Mouse (Mus musculus) subcutaneous adipose tissue, adult 2 months (tissue): ENCODE results near the gene H2-M5. TPM values are rescaled to one million over a fixed set of nuclear protein-coding genes. Genes with fewer than 3 reads are reported as not detected.

Experiments
- polyA plus RNA-seq: library from polyadenylated mRNA; depleted of rRNA; stranded (reverse); fragments of >200 nt; gene quantifications from 2 replicates; pipeline ENCODE4 v1.2.3, GENCODE M21; 2012; ENCODE audit warnings: low replicate concordance; rRNA removed

The H2-M5 gene
- polyA plus RNA-seq: 0.19 and 0.95 TPM in 2 replicates

DNA sequence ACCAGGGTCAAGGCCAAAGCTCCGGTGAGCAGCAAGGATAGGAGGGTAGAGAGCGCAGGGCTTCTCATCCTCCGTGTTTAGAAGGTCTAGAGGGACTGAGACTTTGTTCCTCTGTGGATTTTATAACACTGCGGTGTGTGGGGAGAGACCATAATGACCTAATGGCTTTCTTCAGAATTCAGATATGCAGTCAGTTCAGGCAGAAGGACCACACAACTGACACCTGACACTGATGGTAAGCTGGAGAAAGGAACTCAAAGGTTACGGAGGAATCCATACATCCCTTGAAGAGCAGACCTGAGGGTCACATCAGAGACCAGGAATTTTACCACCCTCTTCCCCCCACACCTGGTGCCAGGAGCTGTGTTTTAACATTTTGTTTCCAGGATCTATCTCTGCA lies at the start of gene H2-M5:
Gene H2-M5 (minus strand): TSS at position 101 of the 400 bp plus-strand sequence.

DNA sequence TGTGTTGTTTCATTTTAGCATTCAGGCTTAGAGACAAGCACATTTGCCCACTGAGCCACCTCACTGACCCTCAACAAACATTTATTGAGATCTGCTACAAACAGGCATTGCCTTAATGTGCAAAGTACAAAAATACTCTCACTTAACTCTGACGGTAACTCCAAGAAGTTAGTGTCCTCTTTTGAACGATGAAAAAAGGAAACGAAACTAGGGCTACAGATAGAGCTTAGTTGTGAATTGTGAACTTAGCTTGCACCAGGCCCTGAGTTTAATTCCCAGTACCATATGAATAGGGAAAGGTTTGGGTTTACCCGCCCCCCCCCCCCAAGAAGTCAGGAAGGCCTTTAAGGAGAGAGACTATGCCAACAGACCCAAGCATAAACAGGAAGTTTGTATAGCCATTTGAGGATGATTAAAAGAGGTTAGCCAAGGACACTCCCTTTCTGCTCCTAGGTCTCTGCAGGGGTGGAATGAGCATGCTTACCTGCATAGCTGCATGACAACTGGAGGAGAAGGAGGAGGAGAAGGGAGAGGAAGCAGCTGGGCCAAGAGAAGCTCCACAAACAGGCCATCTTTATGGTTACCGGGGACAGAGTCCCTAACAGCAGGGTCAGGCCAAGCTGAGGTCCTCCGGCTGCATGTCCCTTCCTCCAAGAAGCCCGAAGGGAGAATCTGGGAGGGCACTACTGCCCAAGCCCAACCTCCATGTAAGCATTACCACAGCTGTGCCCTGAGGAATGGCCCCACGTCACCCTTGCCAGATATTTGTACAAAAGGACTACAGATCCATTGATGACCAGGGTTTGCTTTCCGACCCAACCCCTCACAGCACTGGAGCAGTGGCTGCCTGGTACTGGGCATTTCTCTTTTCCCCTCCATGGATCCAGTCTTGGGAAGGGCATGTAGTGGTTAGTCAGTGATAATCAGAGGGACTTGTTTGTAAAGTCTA lies 33.6 kb upstream of the H2-M5 start, which contains the start of gene Mog:
Gene Mog (minus strand): TSS at position 771 of the 949 bp plus-strand sequence.

DNA sequence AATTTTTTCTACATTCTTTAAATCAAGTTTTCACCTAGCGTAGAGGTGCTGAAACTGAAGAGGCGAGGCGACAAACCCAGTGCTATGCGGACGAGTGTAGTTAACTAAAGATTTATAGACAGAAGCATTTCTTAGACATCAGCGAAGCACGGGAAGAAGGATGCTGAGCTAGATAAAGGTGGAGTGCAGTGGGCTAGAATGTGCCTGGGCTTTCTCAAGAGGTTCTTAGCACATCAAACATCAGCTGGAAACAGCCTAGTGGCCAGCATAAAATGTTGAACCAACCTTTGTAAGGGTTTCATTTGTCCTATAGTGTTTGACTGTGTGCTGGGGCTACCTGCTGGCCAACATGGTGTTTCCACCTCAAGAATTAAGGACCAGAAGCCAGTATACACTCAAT lies 11.5 kb upstream of the H2-M5 start, which contains the start of gene Zfp57:
Gene Zfp57 (plus strand): TSS at position 301 of the 400 bp plus-strand sequence.

DNA sequence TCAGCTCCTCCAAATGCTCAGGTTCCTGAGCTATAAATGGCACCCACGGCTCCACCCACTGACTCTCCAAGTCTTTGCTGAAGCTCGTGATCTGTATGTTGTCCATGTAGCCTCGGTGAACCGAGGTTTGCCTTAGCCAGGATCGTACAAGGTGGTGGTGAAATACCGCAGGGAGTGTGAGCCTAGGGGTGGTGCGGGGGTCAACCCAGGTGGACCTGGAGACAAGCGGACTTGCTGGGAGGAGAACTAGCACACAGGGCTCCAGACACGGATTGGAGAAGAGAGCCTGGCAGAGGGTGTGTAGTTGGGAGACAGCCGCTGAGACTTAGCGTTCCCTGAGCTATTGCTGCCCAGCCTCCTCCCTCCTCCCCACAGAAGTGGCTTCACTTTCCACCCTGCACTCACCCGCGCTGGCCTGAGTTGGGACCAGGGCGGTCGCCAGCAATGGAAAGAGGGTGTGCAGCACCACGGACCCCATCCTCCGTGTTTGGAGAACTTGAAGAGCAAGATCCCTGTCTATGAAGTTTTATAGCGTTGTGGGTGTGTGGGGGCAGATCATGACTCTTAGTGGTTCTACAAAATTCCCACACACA lies 8.0 kb downstream of the H2-M5 start, which contains the start of gene 2410137M14Rik:
Gene 2410137M14Rik (minus strand): TSS at position 17 of the 593 bp plus-strand sequence.

DNA sequence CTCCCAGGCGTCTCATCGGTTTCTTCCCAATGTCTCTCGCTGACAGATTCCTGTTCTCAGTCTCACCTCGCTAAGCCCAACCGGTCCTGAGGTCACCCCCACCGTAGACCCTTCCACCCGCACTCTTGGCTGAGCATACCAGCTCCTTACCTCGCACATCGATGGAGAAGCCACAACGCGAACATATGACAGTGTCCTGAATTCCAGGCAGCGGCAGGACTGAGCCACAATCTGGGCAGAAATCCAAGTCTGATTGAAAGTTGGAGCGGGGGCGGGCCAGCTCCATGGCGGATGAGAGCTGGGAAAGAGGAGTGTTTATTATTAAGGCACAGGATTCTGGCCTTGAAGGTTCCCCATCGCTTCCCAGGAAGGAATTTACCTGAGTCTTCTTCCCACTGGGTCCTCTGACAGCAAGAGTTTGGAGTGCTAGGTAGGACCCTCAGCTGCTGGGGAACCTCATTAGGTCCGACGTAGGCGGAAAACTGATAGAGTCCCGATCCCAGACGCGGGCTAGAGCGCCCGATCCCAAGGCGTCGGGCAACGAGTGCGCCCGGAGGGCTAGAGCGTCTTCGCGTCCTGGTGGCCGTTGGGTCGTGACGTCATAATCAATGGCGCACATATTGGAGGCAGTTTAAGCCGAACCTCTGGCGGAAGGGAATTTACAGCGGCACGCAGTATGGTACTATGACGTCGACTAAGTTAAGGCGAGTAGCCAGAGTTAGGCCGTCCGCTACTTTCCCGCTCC lies 31.2 kb downstream of the H2-M5 start, which contains the start of the genes Znrd1 and Znrd1as:
Gene Znrd1 (minus strand): TSS at position 561 of the 745 bp plus-strand sequence.
Gene Znrd1as (plus strand): TSS at position 594 of the 745 bp plus-strand sequence.

DNA sequence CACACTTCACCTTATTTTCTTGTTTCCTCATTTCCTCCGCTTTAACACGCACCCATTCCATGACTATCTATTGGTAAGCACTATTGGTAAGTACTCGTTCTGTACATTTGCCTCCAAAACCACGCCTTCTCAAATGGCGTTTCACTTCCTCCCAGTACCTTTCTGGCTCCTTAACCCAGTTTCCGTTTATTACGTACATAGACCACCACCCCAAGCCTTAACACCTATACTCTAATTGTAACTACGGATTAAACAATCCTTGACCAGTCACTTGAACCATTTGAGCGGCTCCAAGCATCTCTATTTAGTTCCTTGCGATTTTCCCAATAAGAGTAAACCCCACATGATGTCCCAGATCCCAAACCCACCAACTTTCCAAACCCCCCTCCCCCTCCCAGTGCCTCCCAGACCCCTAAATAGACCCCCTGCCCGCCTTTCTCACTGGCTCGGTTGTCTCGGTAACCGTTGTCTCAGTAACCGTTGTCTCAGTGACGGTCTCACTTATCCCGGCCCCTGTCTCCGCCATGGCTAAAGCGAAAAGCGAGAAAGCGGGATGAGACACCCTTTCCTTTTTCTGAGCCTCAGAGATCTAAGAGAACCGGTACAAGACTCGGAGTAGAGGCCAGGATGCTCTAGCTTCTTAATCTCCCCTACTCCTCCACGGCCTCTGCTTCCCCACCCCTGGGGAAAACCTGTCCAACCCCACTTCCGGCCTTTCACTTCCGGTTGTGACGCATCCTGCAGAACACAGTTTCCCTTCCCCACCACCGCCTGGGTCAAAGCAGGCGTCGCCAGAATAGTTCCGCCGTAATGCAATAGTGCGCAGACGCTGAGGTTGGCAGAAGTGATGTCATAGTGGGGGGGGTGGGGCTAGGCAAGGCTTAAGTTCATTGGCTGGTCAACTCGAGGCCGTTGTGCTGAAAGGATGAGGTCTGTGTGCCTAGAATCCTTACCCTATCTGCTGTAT lies 38.1 kb downstream of the H2-M5 start, which contains the start of gene Ppp1r11:
Gene Ppp1r11 (minus strand): TSS at position 761 of the 967 bp plus-strand sequence.

DNA sequence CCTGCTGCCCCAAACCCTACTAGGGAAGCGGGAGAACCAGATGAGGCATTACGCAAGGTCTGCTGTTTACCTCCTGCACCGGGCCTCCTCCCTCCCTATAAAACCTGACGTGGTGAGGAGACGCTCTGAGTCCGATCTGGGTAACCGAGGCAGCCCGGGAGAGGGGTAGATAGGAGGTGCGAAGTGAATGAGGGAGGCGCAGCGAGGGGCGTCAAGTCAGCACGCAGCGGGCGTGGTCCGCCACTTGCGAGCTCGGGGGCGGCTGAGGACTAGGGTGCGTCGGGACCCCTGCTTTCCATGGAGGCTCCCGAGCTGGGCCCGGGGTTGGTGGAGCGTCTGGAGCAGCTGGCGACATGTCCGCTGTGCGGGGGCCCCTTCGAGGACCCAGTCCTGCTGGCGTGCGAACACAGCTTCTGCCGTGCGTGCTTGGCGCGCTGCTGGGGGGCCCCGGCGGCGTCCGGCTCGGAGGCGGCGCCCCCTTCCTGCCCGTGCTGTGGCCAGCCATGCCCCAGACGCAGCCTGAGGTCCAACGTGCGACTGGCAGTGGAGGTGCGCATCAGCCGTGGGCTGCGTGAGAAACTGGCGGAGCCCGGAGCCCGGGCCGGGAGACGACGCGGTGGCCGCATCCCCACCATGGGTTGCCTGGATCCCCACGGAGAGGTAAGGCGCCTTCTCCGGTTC lies 46.4 kb downstream of the H2-M5 start, which contains the start of gene Rnf39:
Gene Rnf39 (plus strand): TSS at position 128 of the 681 bp plus-strand sequence.

Other genes starting within 250 kb of the H2-M5 start
- not detected in 2 replicates for gene H2-M10.5, start 216.6 kb downstream of the H2-M5 start, polyA plus RNA-seq
- gene H2-M10.6, start 177.4 kb downstream of the H2-M5 start, polyA plus RNA-seq: not detected in 2 replicates
- gene Trim26, start 152.4 kb downstream of the H2-M5 start, polyA plus RNA-seq: 31.1 and 42.7 TPM in 2 replicates
- gene Trim15, start 122.3 kb downstream of the H2-M5 start, polyA plus RNA-seq: 0.10 TPM in 1 of 2 replicates, not detected in the other
- gene Trim10, start 120.0 kb downstream of the H2-M5 start, polyA plus RNA-seq: 0.04 and 0.06 TPM in 2 replicates
- gene Trim40, start 99.4 kb downstream of the H2-M5 start, polyA plus RNA-seq: not detected in 2 replicates
- gene Trim31, start 91.4 kb downstream of the H2-M5 start, polyA plus RNA-seq: not detected in 2 replicates
- gene Rnf39, start 46.6 kb downstream of the H2-M5 start, polyA plus RNA-seq: 0.54 and 2.1 TPM in 2 replicates
- 34.2 and 43.5 TPM in 2 replicates for gene Ppp1r11, start 37.8 kb downstream of the H2-M5 start, polyA plus RNA-seq
- 25.6 and 47.3 TPM in 2 replicates for gene Znrd1, start 31.0 kb downstream of the H2-M5 start, polyA plus RNA-seq
- gene Znrd1as, start 30.9 kb downstream of the H2-M5 start, polyA plus RNA-seq: 2.5 and 4.2 TPM in 2 replicates
- 0.19 TPM in 1 of 2 replicates, not detected in the other for gene 2410137M14Rik, start 8.3 kb downstream of the H2-M5 start, polyA plus RNA-seq
- gene Zfp57, start 11.6 kb upstream of the H2-M5 start, polyA plus RNA-seq: 7.8 and 20.5 TPM in 2 replicates
- not detected in 2 replicates for gene Mog, start 33.9 kb upstream of the H2-M5 start, polyA plus RNA-seq
- 30.9 and 71.8 TPM in 2 replicates for gene Gabbr1, start 56.4 kb upstream of the H2-M5 start, polyA plus RNA-seq
- not detected in 2 replicates for gene Olfr90, start 99.0 kb upstream of the H2-M5 start, polyA plus RNA-seq
- not detected in 2 replicates for gene Olfr91, start 108.7 kb upstream of the H2-M5 start, polyA plus RNA-seq
- not detected in 2 replicates for gene Olfr92, start 130.6 kb upstream of the H2-M5 start, polyA plus RNA-seq
- gene Olfr93, start 172.0 kb upstream of the H2-M5 start, polyA plus RNA-seq: not detected in 2 replicates
- 0.54 and 3.7 TPM in 2 replicates for gene Ubd, start 204.4 kb upstream of the H2-M5 start, polyA plus RNA-seq
- not detected in 2 replicates for gene Olfr94, start 211.5 kb upstream of the H2-M5 start, polyA plus RNA-seq
- gene Olfr95, start 223.6 kb upstream of the H2-M5 start, polyA plus RNA-seq: not detected in 2 replicates
- gene Olfr96, start 230.6 kb upstream of the H2-M5 start, polyA plus RNA-seq: not detected in 2 replicates
- not detected in 2 replicates for gene Olfr97, start 247.8 kb upstream of the H2-M5 start, polyA plus RNA-seq